Mouse (Mus musculus): Measurements from ENCODE around the gene Metap2. TPM values are rescaled to one million over a fixed set of nuclear protein-coding genes. Genes with fewer than 3 reads are reported as not detected.

Metap2 gene
- polyA plus RNA-seq, 1 experiment: 140 TPM

- DNase-seq (ENCODE audit: extremely low spot score in 1 of 2, low spot score in 1 of 2): no peak
These were observed 15.4 kb upstream of the Metap2 start for GRCm38 (mm10) chr10:93912136-93912855.

- no peak for DNase-seq (ENCODE audit: extremely low spot score in 1 of 2, low spot score in 1 of 2)
These were observed 14.4 kb upstream of the Metap2 start for GRCm38 (mm10) chr10:93911326-93911725.

DNA sequence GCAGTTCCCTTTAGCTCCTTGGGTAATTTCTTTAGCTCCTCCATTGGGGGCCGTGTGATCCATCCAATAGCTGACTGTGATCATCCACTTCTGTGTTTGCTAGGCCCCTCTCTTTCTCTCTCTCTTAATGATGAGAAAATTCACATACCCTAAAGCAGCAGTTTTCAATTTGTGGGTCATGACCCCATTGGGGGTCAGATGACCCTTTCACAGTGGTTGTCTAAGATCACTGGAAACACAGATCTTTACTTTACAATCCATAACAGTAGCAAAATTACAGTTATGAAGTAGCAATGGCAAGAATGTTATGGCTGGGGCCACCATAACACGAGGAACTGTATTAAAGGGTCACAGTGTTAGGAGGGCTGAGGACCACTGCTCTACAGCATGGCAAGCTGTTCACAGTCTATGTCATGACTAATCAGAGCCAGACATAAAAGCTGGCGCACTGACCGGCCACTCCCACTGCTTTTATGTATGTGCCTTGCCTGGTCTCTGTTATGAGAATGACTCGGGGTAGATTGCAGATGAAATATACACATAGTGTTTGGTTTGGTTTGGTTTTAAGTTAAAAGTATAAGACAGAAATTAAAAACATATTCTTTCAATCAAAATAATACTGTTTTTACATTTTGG lies 13.0 kb upstream of the Metap2 start:
- DNase-seq (ENCODE audit: extremely low spot score in 1 of 2, low spot score in 1 of 2): no peak

DNA sequence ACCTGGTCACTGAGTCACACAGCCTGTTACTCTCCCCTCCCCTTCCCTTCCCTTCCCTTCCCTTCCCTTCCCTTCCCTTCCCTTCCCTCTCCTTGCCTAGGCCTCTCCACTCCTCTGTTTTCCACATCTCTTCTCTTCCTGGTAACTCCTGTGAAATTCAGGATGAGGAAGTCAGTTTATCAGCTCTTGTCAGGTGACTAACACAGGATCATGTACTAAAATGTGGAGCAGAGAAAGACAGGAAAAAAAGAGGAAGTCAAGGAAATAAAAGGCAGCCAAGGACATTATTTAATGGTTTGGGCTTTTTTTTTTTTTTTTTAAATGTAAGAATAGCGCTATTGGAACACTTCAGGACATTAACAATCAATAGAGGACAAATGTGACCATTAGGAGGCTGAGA lies 12.1 kb upstream of the Metap2 start:
- no peak for DNase-seq (ENCODE audit: extremely low spot score in 1 of 2, low spot score in 1 of 2)

DNA sequence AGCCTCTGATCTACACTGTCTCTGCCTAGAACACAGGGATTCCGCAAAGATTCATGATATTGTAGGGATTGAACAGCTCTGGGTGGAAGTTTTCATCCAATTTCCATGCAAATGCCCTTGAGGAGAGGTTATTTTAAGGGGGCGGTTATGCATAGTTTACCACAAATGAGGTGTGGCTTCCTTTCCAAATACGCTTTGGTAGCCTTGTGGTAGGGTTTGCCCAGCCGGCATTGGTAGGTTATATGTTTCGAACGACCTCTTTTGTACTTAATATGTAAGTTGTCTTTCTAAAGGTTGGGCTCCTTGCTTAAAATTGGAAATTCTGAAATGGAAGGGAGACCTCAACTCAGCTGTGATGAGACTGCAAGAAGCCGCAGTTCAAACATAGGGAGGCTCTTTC lies 11.6 kb upstream of the Metap2 start:
- DNase-seq (ENCODE audit: extremely low spot score in 1 of 2, low spot score in 1 of 2): no peak

DNA sequence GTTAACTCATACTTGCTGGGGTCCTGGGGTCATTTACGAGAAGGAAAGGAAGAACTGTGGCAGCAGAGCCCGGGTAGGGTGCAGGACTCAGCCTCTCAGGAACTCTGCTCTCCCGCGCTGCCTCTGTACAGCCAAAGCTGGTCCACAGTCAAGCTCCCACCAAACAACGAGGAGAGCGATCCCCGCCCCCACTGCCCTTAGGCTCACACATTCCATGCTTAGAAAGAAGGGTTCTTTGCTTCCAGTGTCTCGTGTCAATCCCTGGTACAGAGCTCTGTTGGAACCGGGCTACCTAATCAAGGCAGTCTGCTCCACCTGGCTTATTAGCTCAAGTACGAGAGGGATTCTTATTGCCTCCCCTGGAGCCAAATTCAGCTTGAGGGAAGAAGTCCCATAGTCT lies 10.5 kb upstream of the Metap2 start:
- no peak for DNase-seq (ENCODE audit: extremely low spot score in 1 of 2, low spot score in 1 of 2)

DNA sequence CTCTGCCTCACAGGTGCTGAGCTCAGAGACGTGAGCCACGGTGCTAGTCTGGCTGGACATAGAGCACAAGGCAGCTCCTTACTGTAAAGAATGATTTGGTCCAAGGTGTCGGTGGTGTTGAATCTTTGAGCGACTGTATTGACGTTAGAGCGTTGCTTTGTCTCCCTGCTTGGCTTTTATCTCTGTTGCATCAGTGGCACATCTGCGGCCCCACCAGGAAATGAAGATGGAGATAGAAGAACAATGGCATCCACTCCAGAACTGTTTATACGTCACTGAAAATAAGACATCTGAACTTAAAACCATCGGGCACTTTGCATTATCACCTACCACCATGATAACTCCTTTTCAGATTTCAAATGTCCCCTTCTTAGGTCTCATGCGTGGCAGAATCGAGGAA lies 3.0 kb upstream of the Metap2 start:
- no peak for DNase-seq (ENCODE audit: extremely low spot score in 1 of 2, low spot score in 1 of 2)

DNA sequence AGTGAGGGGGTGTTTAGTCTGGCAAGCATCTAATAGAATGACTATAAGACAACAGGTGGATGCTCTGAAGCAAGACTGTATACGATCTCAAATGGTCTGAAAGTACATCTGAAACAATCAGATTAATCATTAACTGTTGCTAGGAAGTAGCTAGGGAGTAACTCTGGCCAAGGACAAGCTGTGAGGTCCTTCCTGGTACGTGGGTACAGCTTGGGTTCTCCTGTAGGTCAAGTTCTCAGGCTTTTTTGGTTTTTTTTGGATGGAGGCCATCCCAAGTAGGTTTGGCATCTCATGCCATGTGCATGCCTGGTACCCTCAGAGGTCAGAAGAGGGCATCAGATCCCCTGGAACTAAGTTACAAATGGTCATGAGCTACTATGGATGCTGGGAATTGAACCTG lies 2.4 kb upstream of the Metap2 start:
- DNase-seq (ENCODE audit: extremely low spot score in 1 of 2, low spot score in 1 of 2): no peak

DNA sequence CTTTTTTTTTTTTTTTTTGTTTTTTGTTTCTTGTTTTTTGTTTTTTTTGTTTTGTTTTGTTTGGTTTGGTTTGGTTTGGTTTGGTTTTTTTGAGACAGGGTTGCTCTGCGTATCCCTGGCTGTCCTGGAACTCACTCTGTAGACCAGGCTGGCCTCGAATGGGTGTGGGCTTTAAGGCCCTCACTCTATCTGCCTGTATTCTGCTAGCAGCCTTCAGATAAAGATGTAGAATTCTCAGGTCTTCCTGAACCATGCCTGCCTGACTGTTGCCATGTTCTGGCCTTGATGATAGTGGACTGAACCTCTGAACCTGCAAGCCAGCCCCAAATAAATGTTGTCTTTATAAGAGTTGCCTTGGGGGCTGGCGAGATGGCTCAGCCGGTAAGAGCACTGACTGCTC lies 4.3 kb downstream of the Metap2 start:
- DNase-seq (ENCODE audit: extremely low spot score in 1 of 2, low spot score in 1 of 2): no peak

GRCm38 (mm10) chr10:93891031-93891430 lies 5.9 kb downstream of the Metap2 start:
- DNase-seq (ENCODE audit: extremely low spot score in 1 of 2, low spot score in 1 of 2): no peak

DNA sequence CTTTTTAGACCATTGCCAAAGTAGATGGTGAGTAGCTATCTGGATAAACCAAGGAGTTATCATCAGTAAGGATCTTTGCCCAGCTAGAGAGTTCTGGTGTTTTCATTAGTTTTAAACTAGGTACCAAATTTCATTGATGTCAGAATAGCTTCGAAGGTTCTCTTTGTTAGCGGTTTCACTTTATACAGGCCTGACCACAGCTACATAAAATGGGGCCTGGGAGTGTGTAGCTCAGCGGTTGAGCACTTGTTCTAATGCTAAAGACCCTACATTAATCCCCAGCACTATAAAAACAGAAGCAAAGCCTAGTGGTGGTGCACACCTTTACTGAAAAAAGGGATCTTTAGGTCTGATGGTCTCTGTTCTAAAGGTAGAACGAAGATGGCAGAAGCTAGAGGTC lies 6.3 kb downstream of the Metap2 start:
- no peak for DNase-seq (ENCODE audit: extremely low spot score in 1 of 2, low spot score in 1 of 2)

GRCm38 (mm10) chr10:93889976-93890375 lies 6.9 kb downstream of the Metap2 start:
- DNase-seq (ENCODE audit: extremely low spot score in 1 of 2, low spot score in 1 of 2): peak; percentile 41 to 79

GRCm38 (mm10) chr10:93889579-93889950 lies 7.3 kb downstream of the Metap2 start:
- DNase-seq (ENCODE audit: extremely low spot score in 1 of 2, low spot score in 1 of 2): peak; percentile 78 to 93

DNA sequence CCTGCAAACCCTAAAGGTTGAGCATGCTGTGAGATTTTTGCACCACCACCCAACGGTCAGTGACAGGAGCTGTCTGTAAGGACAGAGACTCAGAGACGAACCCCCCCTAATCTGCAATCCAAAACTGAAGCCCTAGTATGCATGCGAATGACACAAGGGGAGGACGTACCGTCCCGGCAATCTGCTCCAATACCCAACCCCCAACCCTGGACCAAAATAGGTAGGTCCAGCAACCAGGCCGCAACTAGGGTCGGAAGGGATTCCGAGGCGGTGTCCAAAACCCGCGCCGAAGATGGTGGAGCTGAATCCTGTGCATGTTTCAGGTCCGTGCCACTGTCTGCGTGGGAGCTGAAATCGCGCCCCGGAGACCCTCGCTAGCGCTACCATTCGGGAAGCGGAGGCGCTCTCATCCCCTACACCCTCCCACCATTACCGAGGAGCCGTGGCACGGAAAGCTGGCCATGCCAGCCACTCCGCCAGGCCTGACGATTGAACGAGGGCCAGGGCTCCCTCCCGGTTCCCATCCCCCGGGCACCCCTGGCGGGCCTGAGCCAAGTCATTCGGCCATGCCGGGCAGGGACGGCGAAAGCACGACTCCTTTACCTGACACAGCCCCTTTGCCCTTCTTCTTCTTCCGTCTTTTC lies 7.8 kb downstream of the Metap2 start:
- DNase-seq (ENCODE audit: extremely low spot score in 1 of 2, low spot score in 1 of 2): peak in 1 of 2 experiments; percentile 48

GRCm38 (mm10) chr10:93888590-93888934 lies 8.3 kb downstream of the Metap2 start:
- no peak for DNase-seq (ENCODE audit: extremely low spot score in 1 of 2, low spot score in 1 of 2)

DNA sequence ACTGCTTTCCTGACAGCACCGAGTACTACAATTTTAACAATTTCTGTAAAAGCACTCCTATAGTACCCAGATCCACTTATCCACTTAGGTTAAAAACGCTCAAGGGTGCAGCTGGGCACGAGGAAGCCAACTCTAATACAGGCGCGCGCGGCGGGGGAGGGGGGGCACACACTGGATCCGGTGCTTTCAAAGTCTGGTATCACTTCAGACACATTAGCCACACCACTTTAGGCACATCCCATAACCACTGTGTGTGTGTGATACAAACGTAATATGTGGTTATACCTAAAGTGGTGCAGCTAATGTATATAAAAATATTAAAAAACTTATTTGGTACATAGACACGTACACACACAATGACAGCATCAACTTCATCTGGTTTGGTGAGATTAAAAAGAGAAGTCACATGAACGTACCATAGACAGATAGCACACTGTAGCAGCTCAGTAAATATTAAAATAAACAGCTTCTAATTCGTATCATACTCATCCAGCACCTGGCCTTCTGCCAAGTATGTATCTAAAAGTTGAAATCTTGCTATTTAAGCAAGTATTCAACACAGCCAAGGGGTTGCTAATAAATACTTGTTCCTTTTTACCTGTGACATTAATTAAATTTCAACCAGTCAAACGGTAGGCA lies 10.9 kb downstream of the Metap2 start:
- DNase-seq (ENCODE audit: extremely low spot score in 1 of 2, low spot score in 1 of 2): no peak

GRCm38 (mm10) chr10:93882738-93883364 lies 14.0 kb downstream of the Metap2 start:
- DNase-seq (ENCODE audit: extremely low spot score in 1 of 2, low spot score in 1 of 2): no peak

GRCm38 (mm10) chr10:93881918-93882317 lies 15.0 kb downstream of the Metap2 start:
- DNase-seq (ENCODE audit: extremely low spot score in 1 of 2, low spot score in 1 of 2): no peak

- DNase-seq (ENCODE audit: extremely low spot score in 1 of 2, low spot score in 1 of 2): no peak
These were observed 18.2 kb downstream of the Metap2 start for GRCm38 (mm10) chr10:93878732-93879131.

DNA sequence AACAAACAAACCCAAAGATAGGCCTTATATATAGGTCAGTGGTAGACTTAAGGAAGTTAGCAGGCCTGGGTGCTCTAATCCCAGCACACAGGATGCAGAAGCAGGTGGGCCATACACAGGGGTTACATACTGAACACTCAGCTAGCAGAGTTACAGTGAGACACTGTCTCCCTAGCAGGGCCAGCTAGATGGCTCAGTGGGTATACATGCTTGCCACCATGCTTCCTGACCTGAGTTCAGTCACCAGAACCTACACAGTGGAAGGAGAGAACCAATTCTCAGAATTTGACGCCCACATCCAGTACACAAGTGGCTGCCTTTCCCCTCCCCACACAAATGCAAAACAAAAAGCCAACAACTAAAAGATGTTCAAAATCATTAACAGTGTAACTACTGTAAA lies 20.1 kb downstream of the Metap2 start:
- DNase-seq (ENCODE audit: extremely low spot score in 1 of 2, low spot score in 1 of 2): no peak

- DNase-seq (ENCODE audit: extremely low spot score in 1 of 2, low spot score in 1 of 2): no peak
These were observed 28.0 kb downstream of the Metap2 start for GRCm38 (mm10) chr10:93868886-93869285.
